Mouse (Mus musculus) lung, postnatal 0 days (tissue): ENCODE data around the gene Jak2. TPM values are rescaled to one million over a fixed set of nuclear protein-coding genes. Genes with fewer than 3 reads are reported as not detected.
A peak's percentile ranks its signal among the peaks of the same experiment; 100 is the strongest.

ENCODE experiments used
- ATAC-seq: fragments of 200-750 bp; cut with Nextera tagmentation; 2 replicates; pipeline ENCODE4 v1.8.0; 2017; ENCODE audit warnings: moderate library complexity
- DNase-seq: peaks from one replicate; pipeline ENCODE4 v3.0.0-alpha.2; 2016; ENCODE audit warnings: low spot score
- H3K27ac ChIP-seq: fragments of 300-500 bp; sonication (generic); 2 replicates; pipeline ENCODE4 v1.5.1; 2014; ENCODE audit warnings: antibody characterized with exemption, mild to moderate bottlenecking, low read length, mixed read lengths
- H3K27me3 ChIP-seq: fragments of 300-500 bp; sonication (generic); replicated peaks from 2 replicates; pipeline ENCODE4 v1.6.1; 2014; ENCODE audit warnings: low read length, mixed read lengths; ENCODE audit not compliant: insufficient read depth
- H3K36me3 ChIP-seq: fragments of 300-500 bp; sonication (generic); 2 replicates; pipeline ENCODE4 v1.6.1; 2014; ENCODE audit warnings: low read length, mixed read lengths; ENCODE audit not compliant: insufficient read depth
- H3K4me1 ChIP-seq: fragments of 300-500 bp; sonication (generic); 2 replicates; pipeline ENCODE4 v1.6.1; 2014; ENCODE audit warnings: antibody characterized with exemption, low read depth, low read length, mixed read lengths; ENCODE audit not compliant: insufficient read depth
- H3K4me2 ChIP-seq: fragments of 300-500 bp; sonication (generic); replicated peaks from 2 replicates; pipeline ENCODE4 v1.6.1; 2014; ENCODE audit warnings: low read depth, mild to moderate bottlenecking, low read length, moderate library complexity, mixed read lengths
- H3K4me3 ChIP-seq: fragments of 300-500 bp; sonication (generic); 2 replicates; pipeline ENCODE4 v1.5.1; 2014; ENCODE audit warnings: low read depth, low read length
- H3K9ac ChIP-seq: fragments of 300-500 bp; sonication (generic); replicated peaks from 2 replicates; pipeline ENCODE4 v1.6.1; 2014; ENCODE audit warnings: low read depth, mild to moderate bottlenecking
- H3K9me3 ChIP-seq: fragments of 300-500 bp; sonication (generic); 2 replicates; pipeline ENCODE4 v1.6.1; 2016; ENCODE audit warnings: low read length, mixed read lengths
- CTCF ChIP-seq: IDR thresholded peaks from 2 replicates; pipeline ENCODE4 v1.5.1; 2016; ENCODE audit warnings: antibody characterized with exemption, mild to moderate bottlenecking
- EP300 ChIP-seq: IDR thresholded peaks from 2 replicates; pipeline ENCODE4 v1.6.1; 2016; ENCODE audit warnings: antibody characterized with exemption, mild to moderate bottlenecking, control low read depth
- WGBS: fragments of 180-500 bp; shearing (Covaris S2); extraction: QIAGEN DNeasy Blood & Tissue Kit; methylation state at CpG from one replicate; pipeline ENCODE4 v1.1.7; 2014; 5-methylcytosine and 5-hydroxymethylcytosine counted together
- polyA plus RNA-seq: library from polyadenylated mRNA; unstranded; fragments of >200 nt; fragmentation: Nextera tagmentation; extraction: Ambion mirVana; gene quantifications from 2 replicates; pipeline ENCODE4 v1.2.1, GENCODE M21; 2015

Jak2 gene
- polyA plus RNA-seq, 1 experiment from 2014 or later = 9.6 TPM

GRCm38 (mm10) chr19:29302119-29302518, 50.5 kb downstream of the Jak2 start:
- TF ChIP-seq CTCF (no peak), EP300 (no peak)
- Histone ChIP-seq H3K4me1 (no peaks in the 10 kb centered on the region), H3K36me3 (peaks cover 13% of the 10 kb centered on the region; the same call in 1 of the 2 replicates), H3K4me3 (no peak overlapping the region), H3K9ac (no peak overlapping the region), H3K9me3 (no peaks in the 10 kb centered on the region), H3K27me3 (no peaks in the 10 kb centered on the region), H3K27ac (no peak overlapping the region), H3K4me2 (no peak overlapping the region)
- ATAC-seq (no peak), DNase-seq (no peak)
- 92% methylated on average over 2 of the region's 2 CpGs for WGBS

- DNase-seq (no peak), ATAC-seq (no peak)
- H3K4me3 ChIP-seq = no peak overlapping the region
- H3K27ac ChIP-seq = no peak overlapping the region
- no peaks in the 10 kb centered on the region for H3K27me3 ChIP-seq
- H3K9me3 ChIP-seq = no peaks in the 10 kb centered on the region
- H3K4me2 ChIP-seq = no peak overlapping the region
- TF ChIP-seq EP300 (no peak), CTCF (peak; percentile 10; the same call in 1 of the 2 replicates)
- H3K36me3 ChIP-seq = peaks cover 5% of the 10 kb centered on the region
- H3K4me1 ChIP-seq = no peaks in the 10 kb centered on the region
- H3K9ac ChIP-seq = no peak overlapping the region
Observed at GRCm38 (mm10) chr19:29308832-29309231, 57.2 kb downstream of the Jak2 start.

GRCm38 (mm10) chr19:29311791-29312190, 60.2 kb downstream of the Jak2 start:
- Histone ChIP-seq H3K9ac (no peak overlapping the region), H3K36me3 (peaks cover 5% of the 10 kb centered on the region)
- WGBS = 87% methylated on average over 8 of the region's 8 CpGs

GRCm38 (mm10) chr19:29312661-29313060, 61.0 kb downstream of the Jak2 start:
- TF ChIP-seq EP300 (no peak), CTCF (no peak)
- Histone ChIP-seq H3K4me3 (no peak overlapping the region), H3K36me3 (peaks cover 5% of the 10 kb centered on the region), H3K9ac (no peak overlapping the region), H3K27me3 (no peaks in the 10 kb centered on the region), H3K27ac (no peak overlapping the region), H3K4me1 (no peaks in the 10 kb centered on the region), H3K4me2 (no peak overlapping the region), H3K9me3 (no peaks in the 10 kb centered on the region; the same call in 1 of the 2 replicates)
- ATAC-seq (no peak), DNase-seq (no peak)
- WGBS = 64% methylated on average over 7 of the region's 7 CpGs

More at GRCm38 (mm10) chr19:29311791-29312190, 60.2 kb downstream of the Jak2 start:
- no peaks in the 10 kb centered on the region for H3K27me3 ChIP-seq
- DNase-seq (no peak), ATAC-seq (no peak)
- H3K9me3 ChIP-seq = no peaks in the 10 kb centered on the region; the same call in 1 of the 2 replicates
- H3K4me1 ChIP-seq = no peaks in the 10 kb centered on the region
- no peak overlapping the region for H3K27ac ChIP-seq
- no peak for TF ChIP-seq EP300
- H3K4me2 ChIP-seq = no peak overlapping the region
- H3K4me3 ChIP-seq = no peak overlapping the region

- no peaks in the 10 kb centered on the region for H3K36me3 ChIP-seq
- no peak overlapping the region for H3K9ac ChIP-seq
- no peak for ATAC-seq
- no peak overlapping the region for H3K4me3 ChIP-seq
- H3K4me2 ChIP-seq = no peak overlapping the region
- WGBS = 68% methylated on average over 8 of the region's 8 CpGs
- no peak for DNase-seq
- TF ChIP-seq EP300 = no peak
- TF ChIP-seq CTCF = no peak
- peaks cover 4% of the 10 kb centered on the region; the same call in 1 of the 2 replicates for H3K4me1 ChIP-seq
- no peaks in the 10 kb centered on the region for H3K9me3 ChIP-seq
- H3K27me3 ChIP-seq = 0 out of 2 replicates have a peak, but pooled peaks cover 6% of the 10 kb centered on the region
- H3K27ac ChIP-seq = no peak overlapping the region
Observed at GRCm38 (mm10) chr19:29323416-29324049, 71.9 kb downstream of the Jak2 start.

DNA sequence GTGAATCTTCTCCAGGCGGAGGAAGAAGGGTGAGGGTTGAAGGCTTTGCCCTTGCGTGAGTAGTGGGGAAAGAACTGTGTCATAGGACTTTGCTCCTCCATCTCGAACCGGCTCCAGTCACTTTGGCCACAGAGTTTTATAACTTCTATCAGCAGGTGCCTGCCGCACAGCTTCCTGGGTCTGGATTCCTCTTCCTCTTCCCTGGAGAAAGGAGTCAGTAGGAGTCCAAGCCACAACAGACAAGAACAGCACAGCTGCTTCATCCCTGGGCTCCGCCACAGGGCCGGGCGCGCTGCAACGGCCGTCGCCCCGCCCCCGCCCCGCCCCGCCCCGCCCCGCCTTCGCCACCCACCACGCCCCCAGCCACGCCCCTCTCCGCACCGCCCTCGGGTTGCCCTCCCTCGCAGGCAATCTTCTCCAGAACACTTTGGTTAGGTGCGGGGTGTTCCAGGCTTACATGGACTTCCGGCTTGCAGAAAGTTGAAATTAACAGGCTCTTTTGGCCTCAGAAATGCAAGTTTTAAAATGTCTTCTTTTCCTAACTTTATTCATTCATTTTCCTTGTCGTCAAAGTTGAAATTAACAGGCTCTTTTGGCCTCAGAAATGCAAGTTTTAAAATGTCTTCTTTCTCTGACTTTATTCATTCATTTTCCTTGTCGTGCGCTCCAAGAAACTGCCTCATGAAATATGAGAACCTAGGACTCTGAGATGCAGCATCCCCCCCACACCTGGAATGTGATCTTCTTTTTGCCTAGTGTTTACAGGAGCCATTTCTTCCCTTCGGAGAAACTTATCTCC, 73.6 kb downstream of the Jak2 start, which contains the start of gene Insl6:
TSS of gene Insl6 (minus strand) at position 304 of the 799 bp plus-strand sequence.
- peak within 1 kb of the TSS; percentile 22 for H3K4me3 ChIP-seq
- H3K9ac ChIP-seq = no peak within 1 kb of the TSS

More for the DNA sequence above, 73.6 kb downstream of the Jak2 start, which contains the start of gene Insl6:
- TF ChIP-seq EP300 (no peak), CTCF (no peak)
- WGBS = 2% methylated on average over 29 of the region's 31 CpGs
- Histone ChIP-seq H3K27me3 (0 out of 2 replicates have a peak, but pooled peaks cover 6% of the 10 kb centered on the region), H3K36me3 (no peaks in the 10 kb centered on the region), H3K4me1 (peaks cover 4% of the 10 kb centered on the region; the same call in 1 of the 2 replicates), H3K9me3 (no peaks in the 10 kb centered on the region), H3K27ac (no peak within 1 kb of the TSS), H3K4me2 (peak within 1 kb of the TSS; percentile 61)
- peak; percentile 99 for ATAC-seq
- peak; percentile 72 for DNase-seq
